Mouse (Mus musculus) hindbrain, embryonic 11.5 days (tissue): ENCODE measurements around the gene Serpinb6a. TPM values are rescaled to one million over a fixed set of nuclear protein-coding genes. Genes with fewer than 3 reads are reported as not detected.

Source experiments
- ATAC-seq: fragments of 200-750 bp; cut with Nextera tagmentation; 2 replicates; pipeline ENCODE4 v1.8.0; 2017; ENCODE audit warnings: mild to moderate bottlenecking, moderate TSS enrichment, moderate library complexity; ENCODE audit not compliant: low FRiP score
- DNase-seq: peaks from one replicate; pipeline ENCODE4 v3.0.0-alpha.2; 2015; ENCODE audit warnings: low spot score
- H3K27ac ChIP-seq: fragments of 300-500 bp; sonication (generic); 2 replicates; pipeline ENCODE4 v1.5.1; 2014; ENCODE audit warnings: mild to moderate bottlenecking, low read depth, low read length
- H3K27me3 ChIP-seq: fragments of 300-500 bp; sonication (generic); 2 replicates; pipeline ENCODE4 v1.6.1; 2014; ENCODE audit warnings: mild to moderate bottlenecking, low read length, moderate library complexity, mixed read lengths; ENCODE audit not compliant: control insufficient read depth, insufficient read depth
- H3K36me3 ChIP-seq: fragments of 300-500 bp; sonication (generic); 2 replicates; pipeline ENCODE4 v1.6.1; 2014; ENCODE audit warnings: mild to moderate bottlenecking, low read length, moderate library complexity, mixed read lengths; ENCODE audit not compliant: control insufficient read depth, insufficient read depth
- H3K4me1 ChIP-seq: fragments of 300-500 bp; sonication (generic); replicated peaks from 2 replicates; pipeline ENCODE4 v1.6.1; 2014; ENCODE audit warnings: low read length, mixed read lengths; ENCODE audit not compliant: control insufficient read depth, insufficient read depth
- H3K4me2 ChIP-seq: fragments of 300-500 bp; sonication (generic); replicated peaks from 2 replicates; pipeline ENCODE4 v1.6.1; 2014; ENCODE audit warnings: mild to moderate bottlenecking, low read depth, low read length
- H3K4me3 ChIP-seq: fragments of 300-500 bp; sonication (generic); 2 replicates; pipeline ENCODE4 v1.5.1; 2014; ENCODE audit warnings: low read depth, low read length
- H3K9ac ChIP-seq: fragments of 300-500 bp; sonication (generic); 2 replicates; pipeline ENCODE4 v1.6.1; 2014; ENCODE audit warnings: low read depth, low read length
- H3K9me3 ChIP-seq: fragments of 300-500 bp; sonication (generic); 2 replicates; pipeline ENCODE4 v1.6.1; 2016; ENCODE audit warnings: low read length; ENCODE audit not compliant: control insufficient read depth
- WGBS: fragments of 180-500 bp; shearing (Covaris S2); extraction: QIAGEN DNeasy Blood & Tissue Kit; methylation state at CpG from one replicate; pipeline ENCODE4 v1.1.7; 2014; 5-methylcytosine and 5-hydroxymethylcytosine counted together
- polyA plus RNA-seq: library from polyadenylated mRNA; unstranded; fragments of >200 nt; fragmentation: Nextera tagmentation; extraction: Ambion mirVana; gene quantifications from 2 replicates; pipeline ENCODE4 v1.2.1, GENCODE M21; 2014

Gene Serpinb6a
- polyA plus RNA-seq, 1 experiment from 2014 or later = 38.7 TPM

DNA sequence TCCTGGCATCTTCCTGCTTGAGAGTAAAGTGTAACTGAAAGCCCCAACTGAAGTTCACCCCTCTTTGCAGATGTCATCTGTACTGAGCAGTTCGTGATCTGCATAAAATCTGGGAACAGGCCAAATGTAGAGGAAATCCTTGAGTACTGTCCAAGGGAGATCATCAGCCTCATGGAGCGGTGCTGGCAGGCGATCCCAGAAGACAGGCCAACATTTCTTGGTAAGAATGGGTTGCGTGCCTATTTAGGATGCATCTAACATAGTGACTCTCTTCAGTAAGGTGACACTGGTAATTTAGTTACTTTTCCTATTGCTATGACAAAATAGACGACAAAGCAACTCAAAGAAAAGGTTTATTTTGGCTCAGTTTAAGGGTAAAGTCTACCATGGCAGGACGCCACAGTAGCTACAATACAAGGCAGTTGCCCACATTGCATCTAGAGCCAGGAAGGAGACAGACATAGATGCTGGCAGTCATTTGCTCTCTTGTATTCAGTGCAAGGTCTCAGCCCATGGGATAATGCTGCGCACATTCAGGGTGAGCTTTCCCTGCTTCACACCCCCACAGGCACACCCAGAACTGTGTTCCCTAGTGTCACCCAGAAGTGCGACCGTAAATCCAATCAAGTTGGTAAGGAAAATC lies 14.5 kb upstream of the Serpinb6a start:
- Histone ChIP-seq H3K27ac (no peak overlapping the region), H3K4me1 (no peaks in the 10 kb centered on the region), H3K4me2 (no peak overlapping the region), H3K9me3 (no peaks in the 10 kb centered on the region), H3K4me3 (no peak overlapping the region), H3K36me3 (no peaks in the 10 kb centered on the region), H3K9ac (no peak overlapping the region), H3K27me3 (no peaks in the 10 kb centered on the region)
- WGBS = 96% methylated on average over 9 of the region's 9 CpGs
- no peak for ATAC-seq
- no peak for DNase-seq

DNA sequence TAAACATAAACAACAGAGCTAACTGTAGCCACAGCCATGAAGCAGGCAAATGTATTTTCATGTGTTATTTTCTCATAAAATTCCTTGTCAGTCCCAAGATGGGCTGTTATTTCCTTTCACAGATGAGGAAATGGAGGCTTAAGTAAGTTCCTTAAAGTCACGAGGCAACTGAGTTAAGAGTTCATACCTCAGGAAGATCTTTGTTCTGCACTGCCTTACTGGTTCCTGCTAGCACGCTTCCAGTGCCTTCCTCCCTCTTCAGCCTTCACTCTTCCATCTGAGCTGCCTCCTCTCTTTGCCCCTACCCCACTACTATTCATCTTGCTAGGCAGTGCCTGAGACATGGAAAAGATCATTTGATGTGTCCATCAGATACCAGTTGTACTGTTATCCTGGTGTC lies 4.6 kb upstream of the Serpinb6a start:
- DNase-seq = no peak
- no peak overlapping the region for H3K4me2 ChIP-seq
- H3K9me3 ChIP-seq = no peaks in the 10 kb centered on the region
- H3K27me3 ChIP-seq = no peaks in the 10 kb centered on the region
- no peak overlapping the region for H3K9ac ChIP-seq
- no peaks in the 10 kb centered on the region; the same call in 1 of the 2 replicates for H3K4me1 ChIP-seq
- 70% methylated on average over 2 of the region's 2 CpGs for WGBS
- no peak for ATAC-seq
- H3K27ac ChIP-seq = no peak overlapping the region
- H3K4me3 ChIP-seq = no peak overlapping the region
- H3K36me3 ChIP-seq = no peaks in the 10 kb centered on the region

DNA sequence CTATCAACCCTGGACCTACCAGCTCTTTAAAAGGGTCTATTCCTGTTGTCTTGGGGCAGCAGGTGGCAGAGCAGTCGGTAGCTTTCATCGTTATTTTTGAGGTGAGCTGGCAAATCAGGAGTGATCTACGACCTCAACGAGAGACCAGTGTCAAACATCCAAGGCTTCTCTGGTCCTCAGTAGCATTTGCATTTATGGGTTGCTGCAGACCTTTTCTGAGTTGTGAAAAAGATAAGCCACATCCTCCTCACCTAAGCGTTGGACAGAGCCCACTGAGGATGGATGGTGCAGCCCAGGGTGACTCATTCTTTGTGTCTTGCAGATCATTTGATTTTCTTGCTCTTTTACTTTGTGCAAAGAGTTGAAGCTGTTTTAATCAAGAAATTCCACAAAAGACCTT lies 464 bp upstream of the Serpinb6a start:
- Histone ChIP-seq H3K36me3 (no peaks in the 10 kb centered on the region), H3K27ac (0 out of 2 replicates have a peak overlapping the region, but pooled peaks have one; percentile 11), H3K4me2 (peak overlapping the region; percentile 72), H3K27me3 (no peaks in the 10 kb centered on the region), H3K9me3 (no peaks in the 10 kb centered on the region), H3K4me1 (no peaks in the 10 kb centered on the region; the same call in 1 of the 2 replicates), H3K4me3 (peak overlapping the region; percentile 90), H3K9ac (no peak overlapping the region)
- peak; percentile 15; the same call in 1 of the 2 replicates for ATAC-seq
- DNase-seq = no peak
- 12% methylated on average over 5 of the region's 5 CpGs for WGBS

DNA sequence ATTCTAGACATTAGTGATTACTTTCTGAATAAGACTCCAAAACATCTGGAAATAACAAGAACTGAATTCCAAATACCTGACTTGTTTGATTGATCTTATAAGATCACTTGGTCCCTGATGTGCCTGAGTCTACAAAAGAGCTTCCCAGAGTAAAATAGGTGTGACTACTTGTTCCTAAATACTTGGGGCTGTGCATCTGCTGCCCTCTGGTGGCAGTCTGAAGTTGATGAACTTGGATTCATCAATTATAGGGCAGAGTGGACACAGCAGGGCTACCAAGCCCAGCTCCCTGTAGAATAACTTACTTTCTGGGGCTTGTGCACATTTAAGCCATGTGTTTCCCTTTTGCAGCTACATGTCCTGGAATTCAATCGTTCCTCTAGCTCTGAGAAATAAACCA lies 7.4 kb downstream of the Serpinb6a start:
- H3K27ac ChIP-seq = no peak overlapping the region
- WGBS = 30% methylated on average over 1 of the region's 1 CpGs
- no peak overlapping the region for H3K4me3 ChIP-seq
- no peaks in the 10 kb centered on the region for H3K4me1 ChIP-seq
- H3K9me3 ChIP-seq = no peaks in the 10 kb centered on the region
- DNase-seq (peak; percentile 75), ATAC-seq (no peak)
- H3K36me3 ChIP-seq = no peaks in the 10 kb centered on the region
- no peak overlapping the region for H3K9ac ChIP-seq
- H3K27me3 ChIP-seq = no peaks in the 10 kb centered on the region
- no peak overlapping the region for H3K4me2 ChIP-seq

DNA sequence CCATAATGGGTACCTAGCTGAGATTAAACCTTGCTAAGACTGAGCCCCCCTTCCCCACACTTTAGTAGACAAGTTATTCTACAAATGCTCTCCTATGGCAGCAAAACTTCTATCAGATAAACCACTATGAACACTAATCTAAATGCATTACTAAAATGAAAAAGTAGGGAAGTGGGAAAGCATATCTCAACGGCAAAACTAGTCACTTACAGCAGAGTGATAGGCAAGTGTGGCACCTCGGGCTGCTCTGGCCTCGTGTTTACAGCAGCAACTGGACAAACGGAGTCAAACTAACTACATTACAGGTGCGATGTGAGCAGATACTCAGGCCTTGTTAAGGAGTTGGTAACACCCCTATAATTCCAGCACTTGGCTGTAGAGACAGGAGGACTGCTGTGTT lies 13.0 kb downstream of the Serpinb6a start:
- H3K27ac ChIP-seq = no peak overlapping the region
- no peak overlapping the region for H3K9ac ChIP-seq
- ATAC-seq (no peak), DNase-seq (no peak)
- H3K4me3 ChIP-seq = no peak overlapping the region
- H3K4me2 ChIP-seq = no peak overlapping the region
- no peaks in the 10 kb centered on the region for H3K9me3 ChIP-seq
- H3K36me3 ChIP-seq = no peaks in the 10 kb centered on the region
- 81% methylated on average over 5 of the region's 5 CpGs for WGBS
- H3K27me3 ChIP-seq = no peaks in the 10 kb centered on the region
- H3K4me1 ChIP-seq = no peaks in the 10 kb centered on the region

DNA sequence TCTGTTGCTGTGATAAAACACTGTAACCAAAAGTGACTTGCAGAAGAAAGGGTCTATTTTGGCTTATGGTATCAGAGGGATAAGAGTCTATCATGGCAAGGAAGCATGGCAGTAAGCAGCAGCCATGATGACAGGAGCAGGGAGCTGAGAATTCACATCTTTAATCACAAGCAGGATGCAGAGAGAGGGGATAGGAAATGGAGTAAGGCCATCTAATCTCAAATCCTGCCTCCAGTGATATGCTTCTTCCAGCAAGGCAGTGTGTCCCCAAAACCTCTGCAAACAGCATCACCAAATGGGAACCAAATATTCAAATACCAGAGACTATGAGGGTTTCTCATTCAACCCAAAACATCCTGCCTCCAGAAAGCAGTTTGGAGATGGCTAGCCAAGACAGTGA lies 36.0 kb downstream of the Serpinb6a start:
- no peak overlapping the region for H3K4me2 ChIP-seq
- no peak overlapping the region for H3K4me3 ChIP-seq
- H3K27me3 ChIP-seq = no peaks in the 10 kb centered on the region
- no peaks in the 10 kb centered on the region for H3K4me1 ChIP-seq
- no peak overlapping the region for H3K9ac ChIP-seq
- DNase-seq (no peak), ATAC-seq (no peak)
- no peaks in the 10 kb centered on the region for H3K9me3 ChIP-seq
- H3K36me3 ChIP-seq = no peaks in the 10 kb centered on the region
- no peak overlapping the region for H3K27ac ChIP-seq

DNA sequence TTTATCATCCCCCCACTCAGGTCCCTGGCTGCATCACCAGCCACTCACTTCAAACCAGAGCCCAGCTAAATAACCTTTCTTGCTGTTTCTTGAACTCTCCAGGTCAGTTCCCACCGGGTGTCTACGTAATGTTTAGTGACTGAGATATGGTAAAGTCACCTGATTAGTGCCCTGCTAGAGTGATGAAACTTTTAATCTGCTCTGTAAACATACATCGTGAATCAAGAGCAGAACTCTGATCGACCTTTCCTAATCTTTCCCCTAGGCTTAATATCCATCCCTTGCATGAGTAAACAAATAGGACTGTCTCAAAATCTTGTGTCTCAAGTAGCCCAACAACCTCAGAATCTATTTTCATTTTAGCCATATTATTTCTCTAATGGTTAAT lies 36.6 kb downstream of the Serpinb6a start:
- no peak overlapping the region for H3K27ac ChIP-seq
- H3K9me3 ChIP-seq = no peaks in the 10 kb centered on the region
- H3K4me3 ChIP-seq = no peak overlapping the region
- H3K4me2 ChIP-seq = no peak overlapping the region
- no peak overlapping the region for H3K9ac ChIP-seq
- WGBS = 77% methylated on average over 4 of the region's 4 CpGs
- no peak for DNase-seq
- no peaks in the 10 kb centered on the region for H3K36me3 ChIP-seq
- H3K27me3 ChIP-seq = no peaks in the 10 kb centered on the region
- no peaks in the 10 kb centered on the region for H3K4me1 ChIP-seq
- no peak for ATAC-seq

DNA sequence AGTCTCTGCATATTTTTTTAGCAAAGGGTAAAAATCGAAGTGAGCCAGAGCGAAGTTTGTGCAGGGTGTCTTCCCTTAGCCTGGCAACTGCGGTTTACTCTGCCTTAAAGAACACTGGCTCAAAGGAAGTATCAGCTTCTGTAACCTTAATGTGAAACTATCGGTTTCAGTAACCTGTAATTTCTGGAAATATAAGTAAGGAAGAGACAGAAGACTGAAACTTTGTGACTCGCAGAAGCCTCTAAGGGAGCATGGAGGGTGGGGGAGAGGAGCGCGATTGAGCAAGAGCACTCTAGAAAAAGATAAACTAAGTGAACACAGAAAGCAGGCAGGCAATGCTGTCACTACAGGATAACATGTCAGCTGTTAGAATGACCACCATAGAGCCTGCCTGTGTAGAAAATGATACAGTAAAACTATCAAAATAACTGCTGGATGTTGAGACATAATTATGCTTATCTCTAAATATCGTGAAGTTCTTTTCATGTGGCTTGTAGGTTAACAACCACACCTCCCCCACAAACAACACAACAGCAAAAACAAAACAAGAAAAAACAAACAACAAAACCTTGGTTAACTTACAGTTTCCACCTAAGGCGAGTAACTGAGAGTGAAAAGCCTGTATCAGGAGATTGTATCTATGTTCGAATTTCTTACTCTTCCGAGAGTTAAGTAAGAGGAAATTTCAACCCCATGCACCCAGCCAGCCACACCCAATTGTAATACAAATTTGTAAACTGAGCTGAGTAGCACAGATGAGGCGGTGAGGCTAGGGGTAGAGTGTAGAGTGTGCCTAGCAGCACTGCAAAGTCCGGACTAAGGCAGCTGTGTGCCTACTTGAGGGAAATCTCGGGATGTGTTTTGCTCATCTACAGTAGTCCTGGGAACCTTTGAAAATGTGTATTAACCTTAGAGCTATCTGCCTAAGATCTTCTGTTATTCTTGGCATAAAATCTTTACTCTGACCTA lies 37.3 kb downstream of the Serpinb6a start:
- ATAC-seq = peak; percentile 45; the same call in 1 of the 2 replicates
- Histone ChIP-seq H3K9me3 (no peaks in the 10 kb centered on the region), H3K27me3 (no peaks in the 10 kb centered on the region), H3K27ac (peak overlapping the region; percentile 63; the same call in 1 of the 2 replicates), H3K9ac (peak overlapping the region; percentile 70), H3K4me2 (peak overlapping the region; percentile 49), H3K36me3 (no peaks in the 10 kb centered on the region), H3K4me3 (peak overlapping the region; percentile 44), H3K4me1 (no peaks in the 10 kb centered on the region)
- 23% methylated on average over 14 of the region's 14 CpGs for WGBS
- no peak for DNase-seq
